Mouse (Mus musculus): ENCODE results near the gene Csf3. TPM values are rescaled to one million over a fixed set of nuclear protein-coding genes. Genes with fewer than 3 reads are reported as not detected.

The Csf3 gene
- polyA plus RNA-seq, 1 experiment from 2014 or later = not detected

- Histone ChIP-seq H3K9me3 (ENCODE audit: control insufficient read depth, low read length) (no peaks in the 10 kb centered on the region), H3K27me3 (ENCODE audit: control insufficient read depth, insufficient read depth, low read length) (no peaks in the 10 kb centered on the region), H3K36me3 (ENCODE audit: control insufficient read depth, insufficient read depth, low read length) (no peaks in the 10 kb centered on the region), H3K27ac (ENCODE audit: low read depth, low read length) (peak overlapping the region; percentile 38), H3K4me2 (peak overlapping the region; percentile 12), H3K4me1 (ENCODE audit: control insufficient read depth, insufficient read depth, low read length) (peaks cover 77% of the 10 kb centered on the region), H3K9ac (ENCODE audit: low read length) (peak overlapping the region; percentile 48), H3K4me3 (ENCODE audit: low read depth, low read length) (no peak overlapping the region)
- DNase-seq (ENCODE audit: low spot score, missing footprints) (peak; percentile 90), ATAC-seq (ENCODE audit: low FRiP score) (0 out of 2 replicates have a peak, but pooled peaks have one; percentile 6)
- 22% methylated on average over 15 of the region's 15 CpGs for WGBS
These were observed 47.7 kb downstream of the Csf3 start for GRCm38 (mm10) chr11:98748506-98749416.

GRCm38 (mm10) chr11:98749716-98750115, 48.7 kb downstream of the Csf3 start:
- WGBS = 49% methylated on average over 5 of the region's 5 CpGs

DNA sequence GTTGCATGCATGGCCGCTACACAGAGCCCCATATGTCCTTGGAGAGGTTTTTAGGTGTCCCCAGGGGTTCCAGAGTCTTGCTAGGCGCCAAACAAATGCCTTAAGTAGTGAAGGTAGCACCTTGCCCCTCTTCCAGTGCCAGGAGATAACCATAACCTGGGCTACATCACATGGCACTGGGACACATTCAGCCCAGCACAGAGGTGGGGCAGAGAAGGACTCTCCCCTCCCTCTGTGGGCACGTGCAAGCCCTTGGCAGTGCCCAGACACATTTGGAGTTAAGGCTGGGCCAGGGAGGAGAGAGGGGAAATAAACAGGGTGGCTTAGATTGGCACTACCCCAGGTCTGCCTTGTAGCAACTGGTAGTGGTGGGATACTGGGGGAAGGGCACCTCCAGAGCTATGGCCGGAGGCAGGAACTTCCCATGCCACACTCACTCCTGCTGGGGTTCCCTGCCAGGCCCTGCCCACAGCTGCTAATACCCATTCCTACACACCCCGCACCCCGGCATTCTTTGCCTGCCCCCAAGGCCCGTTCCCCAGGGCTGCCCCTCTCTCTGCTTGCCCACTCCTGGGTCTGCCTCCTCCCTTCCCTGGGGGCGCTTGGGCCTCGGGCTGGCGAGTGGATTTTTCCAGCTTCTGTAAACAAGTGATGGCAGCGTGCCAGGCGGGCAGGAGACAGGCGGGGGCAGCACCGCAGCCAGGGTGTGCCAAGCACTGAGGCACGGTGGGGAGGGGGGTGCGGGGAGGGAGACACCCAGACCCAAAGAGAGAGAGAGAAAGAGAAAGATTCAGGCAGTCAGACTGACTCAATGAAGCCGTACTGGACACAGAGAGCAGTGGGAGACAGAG, 49.5 kb downstream of the Csf3 start:
- Histone ChIP-seq H3K27ac (ENCODE audit: low read depth, low read length) (peak overlapping the region; percentile 41), H3K4me1 (ENCODE audit: control insufficient read depth, insufficient read depth, low read length) (peaks cover 68% of the 10 kb centered on the region), H3K9me3 (ENCODE audit: control insufficient read depth, low read length) (no peaks in the 10 kb centered on the region), H3K4me3 (ENCODE audit: low read depth, low read length) (no peak overlapping the region), H3K9ac (ENCODE audit: low read length) (peak overlapping the region; percentile 30), H3K27me3 (ENCODE audit: control insufficient read depth, insufficient read depth, low read length) (no peaks in the 10 kb centered on the region), H3K36me3 (ENCODE audit: control insufficient read depth, insufficient read depth, low read length) (no peaks in the 10 kb centered on the region), H3K4me2 (no peak overlapping the region)
- no peak for DNase-seq (ENCODE audit: low spot score, missing footprints)
- 38% methylated on average over 17 of the region's 17 CpGs for WGBS
- peak; percentile 33; the same call in 1 of the 2 replicates for ATAC-seq (ENCODE audit: low FRiP score)

More at GRCm38 (mm10) chr11:98749716-98750115, 48.7 kb downstream of the Csf3 start:
- no peaks in the 10 kb centered on the region for H3K27me3 ChIP-seq (ENCODE audit: control insufficient read depth, insufficient read depth, low read length)
- H3K9ac ChIP-seq (ENCODE audit: low read length) = peak overlapping the region; percentile 48
- no peak overlapping the region for H3K4me3 ChIP-seq (ENCODE audit: low read depth, low read length)
- ATAC-seq (ENCODE audit: low FRiP score) (no peak), DNase-seq (ENCODE audit: low spot score, missing footprints) (peak; percentile 88)
- peaks cover 73% of the 10 kb centered on the region for H3K4me1 ChIP-seq (ENCODE audit: control insufficient read depth, insufficient read depth, low read length)
- no peaks in the 10 kb centered on the region for H3K36me3 ChIP-seq (ENCODE audit: control insufficient read depth, insufficient read depth, low read length)
- H3K27ac ChIP-seq (ENCODE audit: low read depth, low read length) = peak overlapping the region; percentile 38
- peak overlapping the region; percentile 12; the same call in 1 of the 2 replicates for H3K4me2 ChIP-seq
- no peaks in the 10 kb centered on the region for H3K9me3 ChIP-seq (ENCODE audit: control insufficient read depth, low read length)

DNA sequence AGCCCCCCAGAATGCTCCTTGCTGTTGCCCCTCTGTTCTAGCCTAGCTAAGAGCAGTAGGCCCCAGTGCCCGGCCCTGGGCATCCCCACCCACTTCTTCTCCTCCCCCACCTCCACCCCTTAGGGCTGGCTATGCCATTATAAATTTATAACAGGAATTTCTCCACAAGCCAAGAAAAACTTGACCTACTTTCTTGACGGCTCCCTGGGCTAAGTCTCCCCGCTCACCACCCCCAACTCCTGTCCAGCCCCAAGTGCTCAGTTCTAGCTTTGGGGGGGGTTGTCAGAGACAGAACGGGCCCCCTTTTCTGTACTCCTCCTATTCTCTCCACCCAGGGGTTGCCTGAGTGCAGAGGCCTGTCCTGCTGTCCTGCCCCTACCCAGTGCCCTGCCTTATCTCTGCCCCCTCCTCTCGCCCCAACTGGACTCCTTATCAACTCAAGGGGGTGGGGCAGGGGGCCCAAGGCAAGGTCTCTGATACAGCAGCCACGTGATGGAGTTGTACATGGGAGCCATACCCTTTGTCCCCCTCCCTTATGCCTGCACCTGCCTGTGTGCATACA, 50.2 kb downstream of the Csf3 start:
- peaks cover 62% of the 10 kb centered on the region for H3K4me1 ChIP-seq (ENCODE audit: control insufficient read depth, insufficient read depth, low read length)
- H3K4me2 ChIP-seq = no peak overlapping the region
- peak overlapping the region; percentile 41; the same call in 1 of the 2 replicates for H3K27ac ChIP-seq (ENCODE audit: low read depth, low read length)
- H3K27me3 ChIP-seq (ENCODE audit: control insufficient read depth, insufficient read depth, low read length) = no peaks in the 10 kb centered on the region
- H3K9me3 ChIP-seq (ENCODE audit: control insufficient read depth, low read length) = no peaks in the 10 kb centered on the region
- H3K9ac ChIP-seq (ENCODE audit: low read length) = peak overlapping the region; percentile 28
- ATAC-seq (ENCODE audit: low FRiP score) (no peak), DNase-seq (ENCODE audit: low spot score, missing footprints) (no peak)
- WGBS = 48% methylated on average over 6 of the region's 6 CpGs
- H3K4me3 ChIP-seq (ENCODE audit: low read depth, low read length) = no peak overlapping the region
- no peaks in the 10 kb centered on the region for H3K36me3 ChIP-seq (ENCODE audit: control insufficient read depth, insufficient read depth, low read length)

DNA sequence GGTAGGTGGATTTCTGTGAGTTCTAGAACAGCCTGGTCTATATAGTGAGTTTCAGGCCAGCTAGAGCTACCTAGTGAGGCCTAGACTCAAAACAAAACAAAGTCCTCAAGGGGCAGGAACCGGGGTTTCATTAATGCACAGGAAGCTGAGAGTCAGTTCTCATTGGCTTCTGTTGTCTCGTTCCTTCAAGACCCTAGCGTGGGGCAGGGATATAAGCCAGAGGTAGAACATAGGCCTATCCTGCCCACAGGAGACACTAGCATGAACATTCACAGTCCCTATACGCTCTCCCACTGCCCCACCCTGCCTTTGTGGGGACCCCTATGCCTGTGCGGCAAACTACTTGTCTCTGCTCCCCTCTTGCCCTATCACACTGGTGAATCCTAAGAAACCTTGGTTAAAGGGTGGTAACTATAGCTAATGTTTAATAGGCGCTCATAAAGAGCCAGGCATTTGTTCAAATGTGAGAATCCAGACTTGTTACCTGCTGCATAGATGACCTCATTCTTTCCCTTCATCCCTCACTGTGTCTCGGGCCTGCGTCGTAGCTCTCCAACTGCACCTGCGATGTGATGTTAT, 51.6 kb downstream of the Csf3 start:
- H3K4me2 ChIP-seq = no peak overlapping the region
- WGBS = 89% methylated on average over 10 of the region's 10 CpGs
- H3K9ac ChIP-seq (ENCODE audit: low read length) = no peak overlapping the region
- ATAC-seq (ENCODE audit: low FRiP score) (no peak), DNase-seq (ENCODE audit: low spot score, missing footprints) (no peak)
- no peak overlapping the region for H3K27ac ChIP-seq (ENCODE audit: low read depth, low read length)
- no peak overlapping the region for H3K4me3 ChIP-seq (ENCODE audit: low read depth, low read length)
- H3K36me3 ChIP-seq (ENCODE audit: control insufficient read depth, insufficient read depth, low read length) = no peaks in the 10 kb centered on the region
- H3K9me3 ChIP-seq (ENCODE audit: control insufficient read depth, low read length) = no peaks in the 10 kb centered on the region
- H3K27me3 ChIP-seq (ENCODE audit: control insufficient read depth, insufficient read depth, low read length) = no peaks in the 10 kb centered on the region
- H3K4me1 ChIP-seq (ENCODE audit: control insufficient read depth, insufficient read depth, low read length) = peaks cover 50% of the 10 kb centered on the region

Other genes with a start within 250 kb of the Csf3 start
- gene Ikzf3, start 155.2 kb upstream of the Csf3 start, polyA plus RNA-seq (2014; fragmentation: Nextera tagmentation; extraction: Ambion mirVana) = 0.07 and 0.18 TPM in 2 replicates
- gene Zpbp2, start 150.2 kb upstream of the Csf3 start, polyA plus RNA-seq (2014; fragmentation: Nextera tagmentation; extraction: Ambion mirVana) = 0.23 and 0.26 TPM in 2 replicates
- 9.7 and 12.0 TPM in 2 replicates for gene Ormdl3, start 113.9 kb upstream of the Csf3 start, polyA plus RNA-seq (2014; fragmentation: Nextera tagmentation; extraction: Ambion mirVana)
- not detected in 2 replicates for gene Lrrc3c, start 103.0 kb upstream of the Csf3 start, polyA plus RNA-seq (2014; fragmentation: Nextera tagmentation; extraction: Ambion mirVana)
- gene Gm12355, start 75.6 kb upstream of the Csf3 start, polyA plus RNA-seq (2014; fragmentation: Nextera tagmentation; extraction: Ambion mirVana) = 1.3 and 1.4 TPM in 2 replicates
- not detected in 2 replicates for gene Gsdma3, start 74.9 kb upstream of the Csf3 start, polyA plus RNA-seq (2014; fragmentation: Nextera tagmentation; extraction: Ambion mirVana)
- not detected in 2 replicates for gene Gsdma2, start 54.5 kb upstream of the Csf3 start, polyA plus RNA-seq (2014; fragmentation: Nextera tagmentation; extraction: Ambion mirVana)
- not detected in 2 replicates for gene Gsdma, start 36.9 kb upstream of the Csf3 start, polyA plus RNA-seq (2014; fragmentation: Nextera tagmentation; extraction: Ambion mirVana)
- gene Psmd3, start 18.7 kb upstream of the Csf3 start, polyA plus RNA-seq (2014; fragmentation: Nextera tagmentation; extraction: Ambion mirVana) = 142 and 155 TPM in 2 replicates
- gene Med24, start 28.2 kb downstream of the Csf3 start, polyA plus RNA-seq (2014; fragmentation: Nextera tagmentation; extraction: Ambion mirVana) = 66.1 and 67.1 TPM in 2 replicates
- gene Thra, start 39.4 kb downstream of the Csf3 start, polyA plus RNA-seq (2014; fragmentation: Nextera tagmentation; extraction: Ambion mirVana) = 21.9 and 23.7 TPM in 2 replicates
- gene Nr1d1, start 74.1 kb downstream of the Csf3 start, polyA plus RNA-seq (2014; fragmentation: Nextera tagmentation; extraction: Ambion mirVana) = 0.93 and 1.2 TPM in 2 replicates
- 24.0 and 25.1 TPM in 2 replicates for gene Msl1, start 94.3 kb downstream of the Csf3 start, polyA plus RNA-seq (2014; fragmentation: Nextera tagmentation; extraction: Ambion mirVana)
- gene Casc3, start 103.6 kb downstream of the Csf3 start, polyA plus RNA-seq (2014; fragmentation: Nextera tagmentation; extraction: Ambion mirVana) = 51.9 and 53.1 TPM in 2 replicates
- 1.6 and 1.8 TPM in 2 replicates for gene Rapgefl1, start 135.5 kb downstream of the Csf3 start, polyA plus RNA-seq (2014; fragmentation: Nextera tagmentation; extraction: Ambion mirVana)
- 4.4 and 5.9 TPM in 2 replicates for gene Wipf2, start 162.4 kb downstream of the Csf3 start, polyA plus RNA-seq (2014; fragmentation: Nextera tagmentation; extraction: Ambion mirVana)
- gene Cdc6, start 206.5 kb downstream of the Csf3 start, polyA plus RNA-seq (2014; fragmentation: Nextera tagmentation; extraction: Ambion mirVana) = 44.3 and 45.0 TPM in 2 replicates
- 13.2 and 14.8 TPM in 2 replicates for gene Rara, start 226.6 kb downstream of the Csf3 start, polyA plus RNA-seq (2014; fragmentation: Nextera tagmentation; extraction: Ambion mirVana)

Data from midbrain, embryonic 11.5 days (tissue).